Mouse (Mus musculus): ENCODE measurements at regions not wholly inside any gene's neighbourhood (a gene's known extent, or its start where the extent isn't known, plus 50 kb on each side); places are given as distances from the start of the nearest gene placed in this dataset.

DNA sequence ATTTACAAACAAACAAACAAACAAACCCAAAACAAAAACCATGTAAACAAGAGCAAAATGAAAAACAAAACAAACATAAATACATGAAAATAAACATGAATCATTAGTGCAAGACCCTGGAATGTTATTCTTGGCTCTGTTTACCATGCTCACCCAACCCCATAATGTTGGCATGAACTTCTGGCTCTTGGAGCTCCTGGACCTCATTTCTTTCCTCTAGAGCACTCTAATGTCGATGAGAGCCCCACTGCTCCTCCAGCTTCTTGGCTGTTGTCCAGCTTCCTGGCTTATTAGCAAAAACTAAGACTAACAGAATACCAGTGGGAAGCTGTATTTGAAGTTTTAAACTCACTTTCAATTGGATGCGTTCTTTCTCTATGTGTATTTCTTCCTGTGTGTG, 81.3 kb upstream of the Gm21830 start:
- DNase-seq (ENCODE audit: low spot score in 2 of 2) = no peak

DNA sequence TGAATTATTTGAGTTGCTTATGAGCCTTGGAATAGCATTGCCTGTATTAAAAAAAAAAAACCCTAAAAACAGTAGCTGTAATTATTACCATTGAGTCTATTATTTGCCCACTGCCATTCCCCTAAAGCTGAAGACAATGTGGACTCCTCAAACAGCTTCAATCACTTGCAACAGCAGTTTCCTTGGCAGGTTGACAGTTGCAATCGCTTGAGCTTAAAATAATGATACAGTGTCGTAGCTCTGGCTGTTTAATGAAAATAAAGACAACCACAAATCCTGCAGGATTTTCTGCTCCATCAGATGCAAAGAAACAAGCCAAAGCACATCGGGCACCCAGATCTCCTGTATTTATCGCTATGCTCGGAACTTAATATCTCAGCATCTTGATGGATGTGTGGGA, 68.8 kb upstream of the Gm21830 start:
- peak in 1 of 2 experiments; percentile 5 for DNase-seq (ENCODE audit: low spot score in 2 of 2)
